Mouse (Mus musculus) kidney, embryonic 16.5 days (tissue): Measurements from ENCODE around the gene Nudt12. TPM values are rescaled to one million over a fixed set of nuclear protein-coding genes. Genes with fewer than 3 reads are reported as not detected.

Experiments
- ATAC-seq: fragments of 200-750 bp; cut with Nextera tagmentation; 2 replicates; pipeline ENCODE4 v1.8.0; 2017; ENCODE audit warnings: moderate TSS enrichment; ENCODE audit not compliant: low FRiP score, low TSS enrichment
- H3K27ac ChIP-seq: fragments of 300-500 bp; sonication (generic); 2 replicates; pipeline ENCODE4 v1.5.1; 2014; ENCODE audit warnings: low read length
- H3K27me3 ChIP-seq: fragments of 300-500 bp; sonication (generic); 2 replicates; pipeline ENCODE4 v1.6.1; 2014; ENCODE audit warnings: low read length, control low read depth, mixed read lengths; ENCODE audit not compliant: insufficient read depth
- H3K36me3 ChIP-seq: fragments of 300-500 bp; sonication (generic); 2 replicates; pipeline ENCODE4 v1.6.1; 2014; ENCODE audit warnings: low read length, control low read depth, mixed read lengths; ENCODE audit not compliant: insufficient read depth
- H3K4me1 ChIP-seq: fragments of 300-500 bp; sonication (generic); 2 replicates; pipeline ENCODE4 v1.6.1; 2014; ENCODE audit warnings: low read length, control low read depth, mixed read lengths; ENCODE audit not compliant: insufficient read depth
- H3K4me2 ChIP-seq: fragments of 300-500 bp; sonication (generic); replicated peaks from 2 replicates; pipeline ENCODE4 v1.6.1; 2014; ENCODE audit warnings: low read depth, low read length
- H3K4me3 ChIP-seq: fragments of 300-500 bp; sonication (generic); 2 replicates; pipeline ENCODE4 v1.5.1; 2014; ENCODE audit warnings: mild to moderate bottlenecking, low read length
- H3K9ac ChIP-seq: fragments of 300-500 bp; sonication (generic); replicated peaks from 2 replicates; pipeline ENCODE4 v1.6.1; 2014; ENCODE audit warnings: low read length
- H3K9me3 ChIP-seq: fragments of 300-500 bp; sonication (generic); 2 replicates; pipeline ENCODE4 v1.6.1; 2016; ENCODE audit warnings: low read length, control low read depth
- WGBS: fragments of 180-500 bp; shearing (Covaris S2); extraction: QIAGEN DNeasy Blood & Tissue Kit; methylation state at CpG from one replicate; pipeline ENCODE4 v1.1.7; 2014; 5-methylcytosine and 5-hydroxymethylcytosine counted together
- polyA plus RNA-seq: library from polyadenylated mRNA; unstranded; fragments of >200 nt; fragmentation: Nextera tagmentation; extraction: Ambion mirVana; gene quantifications from 2 replicates; pipeline ENCODE4 v1.2.1, GENCODE M21; 2015

The Nudt12 gene
- polyA plus RNA-seq, 1 experiment from 2014 or later = 6.9 TPM

- H3K9ac ChIP-seq = no peak within 1 kb of the TSS
- no peaks in the 10 kb centered on the region for H3K27me3 ChIP-seq
- H3K4me1 ChIP-seq = no peaks in the 10 kb centered on the region
- H3K27ac ChIP-seq = no peak within 1 kb of the TSS
- H3K4me2 ChIP-seq = no peak within 1 kb of the TSS
- ATAC-seq = no peak
- no peaks in the 10 kb centered on the region for H3K36me3 ChIP-seq
- no peak within 1 kb of the TSS for H3K4me3 ChIP-seq
- 90% methylated on average over 6 of the region's 6 CpGs for WGBS
- H3K9me3 ChIP-seq = no peaks in the 10 kb centered on the region
Observed at GRCm38 (mm10) chr17:58991275-58991674, 21.9 kb downstream of the Nudt12 start, which contains the start of gene Pdzph1. TSS of gene Pdzph1 (minus strand) at chr17:58991375.

GRCm38 (mm10) chr17:58973237-58973636 is 39.9 kb downstream of the Nudt12 start:
- Histone ChIP-seq H3K27ac (no peak overlapping the region), H3K36me3 (no peaks in the 10 kb centered on the region), H3K4me2 (no peak overlapping the region), H3K4me3 (no peak overlapping the region), H3K4me1 (no peaks in the 10 kb centered on the region), H3K9me3 (no peaks in the 10 kb centered on the region), H3K9ac (no peak overlapping the region), H3K27me3 (no peaks in the 10 kb centered on the region)
- WGBS = 80% methylated on average over 5 of the region's 5 CpGs
- ATAC-seq = no peak

GRCm38 (mm10) chr17:58959905-58960304 is 53.3 kb downstream of the Nudt12 start:
- H3K27me3 ChIP-seq = no peaks in the 10 kb centered on the region
- H3K27ac ChIP-seq = no peak overlapping the region
- no peaks in the 10 kb centered on the region for H3K9me3 ChIP-seq
- H3K4me2 ChIP-seq = no peak overlapping the region
- peak; percentile 49; the same call in 1 of the 2 replicates for ATAC-seq
- no peak overlapping the region for H3K4me3 ChIP-seq
- H3K9ac ChIP-seq = no peak overlapping the region
- WGBS = 35% methylated on average over 3 of the region's 3 CpGs
- H3K4me1 ChIP-seq = no peaks in the 10 kb centered on the region
- H3K36me3 ChIP-seq = no peaks in the 10 kb centered on the region

- no peak overlapping the region for H3K4me2 ChIP-seq
- WGBS = 64% methylated on average over 1 of the region's 1 CpGs
- H3K27me3 ChIP-seq = no peaks in the 10 kb centered on the region
- no peaks in the 10 kb centered on the region for H3K36me3 ChIP-seq
- ATAC-seq = no peak
- no peak overlapping the region for H3K27ac ChIP-seq
- H3K4me3 ChIP-seq = no peak overlapping the region
- H3K9ac ChIP-seq = no peak overlapping the region
- no peaks in the 10 kb centered on the region for H3K4me1 ChIP-seq
- H3K9me3 ChIP-seq = no peaks in the 10 kb centered on the region
Observed at GRCm38 (mm10) chr17:58957055-58957454, 56.1 kb downstream of the Nudt12 start.

Other genes with a start within 250 kb of the Nudt12 start
- not detected in 2 replicates for gene Pdzph1, start 22.0 kb downstream of the Nudt12 start, polyA plus RNA-seq